Mouse (Mus musculus) lung, postnatal 0 days (tissue): ENCODE data around the gene Gpc6.

Experiments used
- CTCF ChIP-seq: IDR thresholded peaks from 2 replicates; pipeline ENCODE4 v1.5.1; 2016; ENCODE audit warnings: antibody characterized with exemption, mild to moderate bottlenecking
- EP300 ChIP-seq: IDR thresholded peaks from 2 replicates; pipeline ENCODE4 v1.6.1; 2016; ENCODE audit warnings: antibody characterized with exemption, mild to moderate bottlenecking, control low read depth

GRCm38 (mm10) chr14:117961267-117961666 lies 1036.2 kb downstream of the Gpc6 start:
- TF ChIP-seq EP300, result no peak
- TF ChIP-seq CTCF, result no peak
